Mouse (Mus musculus) macrophage (primary cell): Measurements from ENCODE around the gene Pim3. TPM values are rescaled to one million over a fixed set of nuclear protein-coding genes. Genes with fewer than 3 reads are reported as not detected.

Experiments used
- H3K27ac ChIP-seq: fragments of 350-480 bp; formaldehyde crosslinking; 2 replicates; pipeline ENCODE4 v1.9.0; 2021
- H3K36me3 ChIP-seq: fragments of 350-480 bp; formaldehyde crosslinking; 2 replicates; pipeline ENCODE4 v1.9.0; 2021; ENCODE audit errors: inconsistent target
- H3K4me3 ChIP-seq: fragments of 350-480 bp; formaldehyde crosslinking; 2 replicates; pipeline ENCODE4 v1.9.0; 2021; ENCODE audit errors: inconsistent target
- H3K79me2 ChIP-seq: fragments of 350-480 bp; formaldehyde crosslinking; 2 replicates; pipeline ENCODE4 v1.9.0; 2021; ENCODE audit errors: inconsistent target
- WGBS: methylation state at CpG from one replicate; pipeline ENCODE4 v1.1.7; 2026; ENCODE audit warnings: inconsistent platforms; ENCODE audit not compliant: missing documents; 5-methylcytosine and 5-hydroxymethylcytosine counted together
- polyA plus RNA-seq: library from polyadenylated mRNA; stranded (reverse); fragments of 250-400 nt; gene quantifications from 3 replicates; pipeline ENCODE4 v1.2.4, GENCODE M21; 2018; ENCODE audit warnings: inconsistent platforms

The Pim3 gene
- polyA plus RNA-seq, 1 experiment from 2014 or later, result 2.9 TPM

DNA sequence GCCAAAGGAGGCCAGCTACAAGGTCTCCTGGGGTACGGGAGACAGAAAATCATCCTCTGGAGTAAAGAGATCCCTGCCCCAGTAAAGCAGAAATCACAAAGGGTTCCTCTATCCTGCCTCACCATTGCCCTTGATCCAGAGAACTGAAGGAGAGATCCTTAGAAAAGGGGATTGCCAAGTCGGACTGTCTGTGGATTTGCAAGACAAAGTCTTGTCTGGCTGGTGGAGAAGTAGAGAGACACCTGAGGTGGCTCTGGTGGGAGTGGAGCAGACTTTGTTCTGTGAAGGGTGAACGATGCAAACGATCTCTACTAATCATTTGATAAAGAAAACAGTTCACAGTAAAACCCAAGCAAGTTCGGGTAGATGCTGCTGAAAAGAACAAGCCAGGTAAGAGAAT, 30.9 kb downstream of the Pim3 start:
- H3K27ac ChIP-seq, result no peak overlapping the region
- 94% methylated on average over 5 of the region's 5 CpGs for WGBS

DNA sequence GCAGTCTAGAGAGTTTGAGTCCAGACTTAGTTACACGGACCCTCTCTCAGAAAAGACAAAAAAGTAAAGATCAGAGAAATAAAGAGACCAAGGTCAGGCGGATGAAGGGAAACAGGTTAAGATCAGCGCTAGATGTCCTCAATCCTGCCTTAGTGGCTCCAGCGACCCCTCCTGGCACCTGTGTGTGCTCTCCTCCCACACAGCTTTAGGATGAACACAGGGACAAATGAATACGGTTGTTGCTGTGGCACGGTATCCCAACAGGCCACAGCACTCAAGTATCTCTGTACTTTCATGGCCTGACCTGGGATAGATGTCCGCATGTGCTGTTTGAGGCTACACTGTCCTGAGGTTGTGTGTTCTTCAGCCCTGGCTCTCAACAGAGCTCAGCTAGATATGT, 33.1 kb downstream of the Pim3 start:
- no peaks in the 10 kb centered on the region for H3K36me3 ChIP-seq
- no peaks in the 10 kb centered on the region for H3K79me2 ChIP-seq
- no peak overlapping the region for H3K4me3 ChIP-seq
- WGBS, result 83% methylated on average over 7 of the region's 7 CpGs
- no peak overlapping the region for H3K27ac ChIP-seq

More for the DNA sequence above, 30.9 kb downstream of the Pim3 start:
- Histone ChIP-seq H3K79me2 (no peaks in the 10 kb centered on the region), H3K36me3 (no peaks in the 10 kb centered on the region), H3K4me3 (no peak overlapping the region)

- WGBS, result 87% methylated on average over 6 of the region's 6 CpGs
Observed at GRCm38 (mm10) chr15:88895891-88896290, 33.9 kb downstream of the Pim3 start.

DNA sequence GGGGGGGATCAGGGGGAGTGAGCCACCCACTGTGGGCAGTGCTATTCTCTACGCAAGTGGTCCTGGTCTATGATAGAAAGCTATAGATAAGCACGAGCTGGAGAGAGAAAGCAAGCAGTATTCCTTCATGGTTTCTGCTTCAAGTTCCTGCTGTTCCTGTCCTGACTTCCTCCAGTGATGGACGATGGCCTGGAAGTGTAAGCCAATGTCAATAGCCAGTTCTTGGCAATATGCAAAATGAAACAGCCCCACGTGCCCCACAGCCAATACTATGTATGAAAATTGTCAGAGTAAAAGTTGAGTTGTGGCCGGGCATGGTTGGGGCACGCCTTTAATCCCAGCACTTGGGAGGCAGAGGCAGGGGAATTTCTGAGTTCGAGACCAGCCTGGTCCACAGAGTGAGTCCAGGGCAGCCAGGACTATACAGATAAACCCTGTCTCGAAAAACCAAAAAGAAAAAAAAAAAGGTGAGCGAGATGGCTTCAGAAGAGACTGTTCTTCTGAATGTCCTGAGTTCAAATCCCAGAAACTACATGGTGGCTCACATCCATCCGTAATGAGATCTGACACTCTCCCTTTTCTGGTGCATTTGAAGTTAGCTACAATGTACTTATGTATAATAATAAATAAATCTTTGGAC, 34.5 kb downstream of the Pim3 start:
- Histone ChIP-seq H3K4me3 (no peak overlapping the region), H3K27ac (no peak overlapping the region), H3K79me2 (no peaks in the 10 kb centered on the region), H3K36me3 (no peaks in the 10 kb centered on the region)
- 87% methylated on average over 9 of the region's 10 CpGs for WGBS

More at GRCm38 (mm10) chr15:88895891-88896290, 33.9 kb downstream of the Pim3 start:
- Histone ChIP-seq H3K36me3 (no peaks in the 10 kb centered on the region), H3K4me3 (no peak overlapping the region), H3K79me2 (no peaks in the 10 kb centered on the region), H3K27ac (no peak overlapping the region)

DNA sequence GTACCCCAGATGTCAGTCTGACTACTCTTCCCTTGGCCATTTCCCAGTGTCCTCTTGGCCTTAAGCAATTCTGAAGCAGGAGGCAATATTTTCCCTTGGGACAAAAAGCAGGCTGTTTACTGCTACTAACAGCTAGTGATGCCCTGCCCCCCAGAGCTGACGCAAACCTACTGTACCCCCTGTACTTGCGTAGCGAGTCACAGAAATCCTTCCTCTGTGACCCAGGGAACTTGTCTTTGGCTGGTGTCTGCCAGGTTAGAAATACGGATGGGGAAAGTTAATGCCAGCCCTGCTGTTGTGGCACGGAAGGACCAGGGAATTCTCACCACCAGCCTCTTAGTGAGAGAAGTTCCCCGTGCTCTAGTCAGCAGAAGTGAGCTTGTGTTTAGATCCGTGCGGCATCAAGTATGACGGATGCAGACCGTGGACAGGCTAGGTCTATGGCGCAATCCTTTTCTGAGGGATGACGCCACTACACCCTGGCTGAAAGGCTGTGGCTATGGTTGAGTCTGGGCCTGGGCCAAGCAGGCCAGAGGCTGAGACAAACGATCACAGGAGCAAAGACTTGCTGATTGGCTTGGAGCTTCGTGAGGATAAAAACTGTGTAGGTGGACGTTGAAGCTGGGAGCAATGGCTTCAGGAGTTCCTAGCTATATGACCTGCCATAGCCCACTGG, 40.4 kb downstream of the Pim3 start:
- WGBS, result 46% methylated on average over 15 of the region's 15 CpGs
- H3K36me3 ChIP-seq, result no peaks in the 10 kb centered on the region
- no peaks in the 10 kb centered on the region for H3K79me2 ChIP-seq
- H3K27ac ChIP-seq, result no peak overlapping the region
- no peak overlapping the region for H3K4me3 ChIP-seq

- WGBS, result 92% methylated on average over 1 of the region's 1 CpGs
- no peak overlapping the region for H3K27ac ChIP-seq
- H3K4me3 ChIP-seq, result no peak overlapping the region
Observed at GRCm38 (mm10) chr15:88903086-88903485, 41.1 kb downstream of the Pim3 start.

DNA sequence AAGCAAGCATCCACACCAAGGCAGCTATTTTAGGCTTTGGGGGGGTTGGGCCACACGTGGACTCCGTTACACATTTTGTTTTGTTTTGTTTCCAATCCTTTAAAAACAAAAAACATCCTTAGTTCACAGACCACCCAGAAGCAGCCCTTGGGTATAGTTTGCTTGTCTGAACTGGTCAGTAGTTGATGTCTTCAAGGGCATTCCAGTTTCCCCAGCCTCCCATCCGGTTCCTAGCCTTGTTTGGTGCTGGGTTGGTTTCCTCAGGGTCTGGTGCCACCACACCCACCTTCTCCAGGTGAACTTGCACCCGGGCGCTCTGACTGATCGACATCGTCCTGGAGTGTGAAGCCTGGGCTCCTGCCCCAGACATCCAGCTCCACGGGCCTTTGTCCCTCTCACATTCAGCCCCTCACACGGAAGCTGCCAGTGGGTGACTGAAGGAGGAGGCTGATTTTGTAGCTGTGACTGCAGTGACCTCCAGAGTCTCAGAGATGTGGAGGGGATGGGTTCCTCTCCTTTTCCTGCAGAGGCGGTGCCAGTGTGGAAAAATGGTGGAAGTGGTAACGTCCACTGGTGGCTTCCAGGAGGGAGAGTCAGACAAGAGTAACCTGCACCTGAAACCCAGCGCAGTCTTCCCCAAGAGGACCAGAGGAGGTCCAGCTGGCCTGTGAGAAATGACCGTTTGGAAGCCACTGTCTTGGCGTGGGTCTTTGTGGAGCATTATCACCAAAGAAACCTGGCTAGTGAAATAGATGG, 42.2 kb downstream of the Pim3 start:
- H3K36me3 ChIP-seq, result no peaks in the 10 kb centered on the region
- no peaks in the 10 kb centered on the region for H3K79me2 ChIP-seq
- 93% methylated on average over 14 of the region's 14 CpGs for WGBS
- no peak overlapping the region for H3K4me3 ChIP-seq
- H3K27ac ChIP-seq, result no peak overlapping the region

More at GRCm38 (mm10) chr15:88903086-88903485, 41.1 kb downstream of the Pim3 start:
- Histone ChIP-seq H3K79me2 (no peaks in the 10 kb centered on the region), H3K36me3 (no peaks in the 10 kb centered on the region)

DNA sequence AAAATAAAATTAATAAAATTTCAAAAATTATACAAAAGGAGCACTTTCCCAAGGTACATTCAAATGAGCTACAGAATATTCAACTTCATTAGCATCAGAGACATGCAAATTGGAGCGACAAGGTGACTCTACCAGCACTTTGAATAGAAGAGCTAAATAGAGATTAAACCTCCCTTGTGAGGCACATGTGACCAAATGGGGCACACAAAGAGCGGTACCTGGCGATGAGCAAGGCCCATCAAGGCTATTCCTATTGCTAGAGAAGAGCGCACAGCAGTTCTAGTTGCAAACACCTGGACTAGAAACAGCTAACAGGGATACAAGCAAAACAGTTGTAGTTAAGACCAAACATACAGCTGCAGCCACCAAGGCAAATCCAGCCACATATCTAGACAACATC, 44.4 kb downstream of the Pim3 start:
- H3K4me3 ChIP-seq, result no peak overlapping the region
- no peaks in the 10 kb centered on the region for H3K79me2 ChIP-seq
- 88% methylated on average over 4 of the region's 4 CpGs for WGBS
- no peaks in the 10 kb centered on the region for H3K36me3 ChIP-seq
- no peak overlapping the region for H3K27ac ChIP-seq

DNA sequence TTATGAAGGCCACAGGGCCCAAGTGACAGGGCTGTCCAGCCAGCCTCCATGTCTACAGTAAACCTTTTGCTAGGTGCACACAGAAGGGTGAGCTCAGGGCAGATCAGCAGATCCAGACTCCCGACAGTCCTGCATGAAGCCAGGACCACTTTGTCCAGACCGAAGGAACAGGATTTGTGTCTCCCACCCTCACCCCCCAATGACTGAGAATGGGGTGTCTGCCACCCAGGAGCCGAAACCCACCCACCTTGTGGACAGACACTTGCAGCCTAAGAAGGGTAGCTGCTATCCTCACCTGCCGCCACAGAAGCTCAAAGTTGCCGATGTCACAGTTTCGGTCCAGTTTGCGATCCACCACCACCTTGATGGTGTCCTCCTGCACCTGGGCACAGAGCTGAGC, 53.1 kb downstream of the Pim3 start:
- 89% methylated on average over 7 of the region's 7 CpGs for WGBS
- Histone ChIP-seq H3K27ac (no peak overlapping the region), H3K79me2 (no peaks in the 10 kb centered on the region), H3K4me3 (no peak overlapping the region), H3K36me3 (no peaks in the 10 kb centered on the region)

Other genes with a start within 250 kb of the Pim3 start
- 24.4 to 27.9 TPM (median 25.9 TPM) in 3 replicates for gene Brd1, start 128.0 kb upstream of the Pim3 start, polyA plus RNA-seq
- 10.9 to 13.5 TPM (median 12.4 TPM) in 3 replicates for gene Zbed4, start 110.5 kb upstream of the Pim3 start, polyA plus RNA-seq
- gene Alg12, start 42.9 kb upstream of the Pim3 start, polyA plus RNA-seq, result 12.8 to 16.9 TPM (median 14.4 TPM) in 3 replicates
- 23.5 to 44.3 TPM (median 25.4 TPM) in 3 replicates for gene Creld2, start 42.5 kb upstream of the Pim3 start, polyA plus RNA-seq
- gene Ttll8, start 92.2 kb downstream of the Pim3 start, polyA plus RNA-seq, result not detected in 3 replicates
- gene Mlc1, start 116.8 kb downstream of the Pim3 start, polyA plus RNA-seq, result not detected in 3 replicates
- gene Mov10l1, start 120.7 kb downstream of the Pim3 start, polyA plus RNA-seq, result not detected in 3 replicates
- gene Panx2, start 197.5 kb downstream of the Pim3 start, polyA plus RNA-seq, result not detected in 3 replicates
- gene Trabd, start 212.9 kb downstream of the Pim3 start, polyA plus RNA-seq, result 23.0 to 34.3 TPM (median 32.0 TPM) in 3 replicates
- gene Selenoo, start 226.9 kb downstream of the Pim3 start, polyA plus RNA-seq, result 8.4 to 19.1 TPM (median 10.8 TPM) in 3 replicates